In genomic region chr14:18893947-18894445, GRCm38 (mm10) we compare ENCODE assay signal across 7 mouse cellular contexts. TPM values are rescaled to one million over a fixed set of nuclear protein-coding genes. Genes with fewer than 3 reads are reported as not detected.
A peak's percentile ranks its signal among the peaks of the same experiment; 100 is the strongest.
DNase-seq lines count a peak whose midpoint lies in the region; ATAC-seq lines count a peak whose summit lies in the region.

Gene Ube2e2 (minus strand): TSS chr14:18894267.

- peak within 1 kb of the TSS; percentile 71 for H3K9ac ChIP-seq in lung, embryonic 15.5 days
- H3K9ac ChIP-seq in heart, embryonic 16.5 days (ENCODE audit: low read length), result peak within 1 kb of the TSS; percentile 86
- H3K9ac ChIP-seq in neural tube, embryonic 13.5 days, result peak within 1 kb of the TSS; percentile 85

- no peaks in the 10 kb centered on the region for H3K9me3 ChIP-seq in lung, embryonic 15.5 days
- H3K9me3 ChIP-seq in heart, embryonic 16.5 days (replicated peaks; ENCODE audit: control insufficient read depth, low read length), result no peaks in the 10 kb centered on the region
- H3K9me3 ChIP-seq in neural tube, embryonic 13.5 days, result no peaks in the 10 kb centered on the region

- WGBS in lung, embryonic 15.5 days, result under 1% methylated on average over 22 of the region's 22 CpGs
- WGBS in heart, embryonic 16.5 days, result 2% methylated on average over 22 of the region's 22 CpGs
- WGBS in neural tube, embryonic 13.5 days, result 9% methylated on average over 13 of the region's 22 CpGs

- intact Hi-C loops in left cerebral cortex, postnatal 4 days (cut with DNase I), result no loop called here

- ATAC-seq in lung, embryonic 15.5 days (ENCODE audit: borderline replicate concordance, extremely low read depth, low FRiP score, low TSS enrichment), result peak; percentile 64
- ATAC-seq in common myeloid progenitor, adult 5-6 weeks (replicated peaks; ENCODE audit: low read depth, poor library complexity, severe bottlenecking), result peak; percentile 37
- ATAC-seq in heart, embryonic 16.5 days (replicated peaks; ENCODE audit: extremely low read depth, insufficient read depth, low FRiP score), result peak; percentile 55
- peak; percentile 89 for ATAC-seq in neural tube, embryonic 13.5 days (ENCODE audit: low read depth)

- H3K4me3 ChIP-seq in lung, embryonic 15.5 days, result peak within 1 kb of the TSS; percentile 72
- H3K4me3 ChIP-seq in heart, embryonic 16.5 days (ENCODE audit: low read length), result peak within 1 kb of the TSS; percentile 64
- H3K4me3 ChIP-seq in neural tube, embryonic 13.5 days, result peak within 1 kb of the TSS; percentile 71

- peak within 1 kb of the TSS; percentile 83 for H3K27ac ChIP-seq in lung, embryonic 15.5 days
- peak within 1 kb of the TSS; percentile 65 for H3K27ac ChIP-seq in heart, embryonic 16.5 days (ENCODE audit: low read length)
- H3K27ac ChIP-seq in neural tube, embryonic 13.5 days (replicated peaks), result peak within 1 kb of the TSS; percentile 74

- H3K36me3 ChIP-seq in lung, embryonic 15.5 days, result no peaks in the 10 kb centered on the region
- H3K36me3 ChIP-seq in heart, embryonic 16.5 days (ENCODE audit: control insufficient read depth, insufficient read depth), result no peaks in the 10 kb centered on the region
- H3K36me3 ChIP-seq in neural tube, embryonic 13.5 days, result no peaks in the 10 kb centered on the region

- H3K27me3 ChIP-seq in lung, embryonic 15.5 days, result no peaks in the 10 kb centered on the region
- no peaks in the 10 kb centered on the region for H3K27me3 ChIP-seq in heart, embryonic 16.5 days (ENCODE audit: control insufficient read depth, insufficient read depth, low read length)
- H3K27me3 ChIP-seq in neural tube, embryonic 13.5 days, result no peaks in the 10 kb centered on the region

- H3K4me2 ChIP-seq in lung, embryonic 15.5 days, result peak within 1 kb of the TSS; percentile 75
- peak within 1 kb of the TSS; percentile 79 for H3K4me2 ChIP-seq in heart, embryonic 16.5 days (ENCODE audit: low read depth, low read length)
- H3K4me2 ChIP-seq in neural tube, embryonic 13.5 days, result peak within 1 kb of the TSS; percentile 70

- H3K4me1 ChIP-seq in lung, embryonic 15.5 days, result no peaks in the 10 kb centered on the region
- no peaks in the 10 kb centered on the region; the same call in 1 of the 2 replicates for H3K4me1 ChIP-seq in heart, embryonic 16.5 days (ENCODE audit: control insufficient read depth, insufficient read depth, low read length)
- peaks cover 10% of the 10 kb centered on the region for H3K4me1 ChIP-seq in neural tube, embryonic 13.5 days (replicated peaks)

- DNase-seq in lung, postnatal 36 days, result no peak
- no peak for DNase-seq in left cerebral cortex, postnatal 4 days
- no peak for DNase-seq in kidney, postnatal 4 days

RNA-seq across cellular contexts. Expression of gene Ube2e2, which starts in this region (rescaled TPM):
- 77.9 and 78.7 TPM in 2 replicates for polyA plus RNA-seq in lung, embryonic 15.5 days (2015; fragmentation: Nextera tagmentation; extraction: Ambion mirVana)
- total RNA-seq in common myeloid progenitor, adult 5-6 weeks (2017), result 14.0 and 14.8 TPM in 2 replicates
- 35.2 and 42.7 TPM in 2 replicates for polyA plus RNA-seq in heart, embryonic 16.5 days (2015; fragmentation: Nextera tagmentation; extraction: Ambion mirVana)
- 100 to 1,000 TPM; 147 to 155 TPM for total RNA-seq in left cerebral cortex, postnatal 4 days (2021)
- 112 and 117 TPM in 2 replicates for polyA plus RNA-seq in neural tube, embryonic 13.5 days (2015; fragmentation: Nextera tagmentation; extraction: Ambion mirVana)

Comparison
In these comparisons a context has a peak if more than half of its experiments do, and no peak if none do; other contexts are left out.
1. ATAC-seq: peak in every context shown above with its lines; median percentile 89 in neural tube, embryonic 13.5 days; 64 in lung, embryonic 15.5 days; 55 in heart, embryonic 16.5 days; 37 in common myeloid progenitor, adult 5-6 weeks.